Mouse (Mus musculus) CD4-positive, CD25-positive, alpha-beta regulatory T cell, adult 4 months (primary cell): ENCODE results near the gene D430041D05Rik. TPM values are rescaled to one million over a fixed set of nuclear protein-coding genes. Genes with fewer than 3 reads are reported as not detected.

Experiments used
- ATAC-seq: one replicate; pipeline ENCODE4 v1.8.0; 2017
- polyA plus RNA-seq, 2 experiments: library from polyadenylated mRNA; unstranded; fragments of 100-300 nt; shearing (Covaris generic); gene quantifications; one replicate each; pipeline ENCODE4 v1.2.1; 2017

D430041D05Rik gene
- not detected for polyA plus RNA-seq

- no peak for ATAC-seq
These were observed at the start of gene D430041D05Rik for GRCm38 (mm10) chr2:104410963-104411545. TSS of gene D430041D05Rik (minus strand) at chr2:104411013.

GRCm38 (mm10) chr2:104460021-104460420 lies 49.2 kb upstream of the D430041D05Rik start:
- ATAC-seq, result no peak

- peak; percentile 71 for ATAC-seq
These were observed 47.9 kb upstream of the D430041D05Rik start for GRCm38 (mm10) chr2:104458569-104459332.

- no peak for ATAC-seq
These were observed 46.3 kb upstream of the D430041D05Rik start for GRCm38 (mm10) chr2:104457106-104457505.

DNA sequence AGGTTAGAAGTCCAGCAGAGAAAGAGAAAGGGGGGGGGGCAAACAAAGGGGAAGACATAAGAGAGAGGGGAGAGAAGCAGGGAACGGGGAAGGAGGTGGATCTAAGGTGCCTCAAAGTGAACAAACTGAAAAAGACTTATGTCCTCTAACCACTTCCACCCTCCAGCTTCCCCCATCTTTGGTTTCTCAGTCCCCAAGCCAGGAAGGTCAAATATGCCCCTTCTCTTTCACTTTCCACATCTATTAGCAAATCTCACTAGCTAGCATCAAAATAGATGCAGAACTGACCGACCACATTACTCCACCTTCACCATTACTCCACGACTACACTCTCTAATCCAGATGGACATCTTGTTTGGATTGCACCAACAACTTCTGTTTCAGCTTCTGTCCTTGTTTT lies 39.9 kb upstream of the D430041D05Rik start:
- no peak for ATAC-seq

- ATAC-seq, result no peak
These were observed 38.4 kb upstream of the D430041D05Rik start for GRCm38 (mm10) chr2:104449191-104449590.

DNA sequence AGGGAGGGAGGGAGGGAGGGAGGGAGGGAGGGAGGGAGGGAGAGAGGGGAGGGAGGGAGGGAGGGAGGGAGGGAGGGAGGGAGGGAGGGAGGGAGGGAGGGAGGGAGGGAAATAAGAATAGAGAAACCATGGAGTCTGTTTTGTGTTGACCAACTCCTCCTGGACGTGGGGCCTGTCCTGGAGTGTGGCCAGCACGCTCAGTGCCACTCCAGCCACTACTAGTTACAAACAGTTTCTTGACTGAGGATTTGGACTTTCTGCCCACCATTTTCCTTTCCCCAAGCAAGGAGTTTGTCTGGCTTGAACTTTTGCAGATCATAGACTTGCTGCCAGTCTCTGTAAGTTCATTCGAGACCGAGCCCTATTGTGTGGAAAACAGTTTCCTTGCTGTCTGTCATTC lies 37.4 kb upstream of the D430041D05Rik start:
- no peak for ATAC-seq

GRCm38 (mm10) chr2:104446016-104446415 lies 35.2 kb upstream of the D430041D05Rik start:
- ATAC-seq, result no peak

DNA sequence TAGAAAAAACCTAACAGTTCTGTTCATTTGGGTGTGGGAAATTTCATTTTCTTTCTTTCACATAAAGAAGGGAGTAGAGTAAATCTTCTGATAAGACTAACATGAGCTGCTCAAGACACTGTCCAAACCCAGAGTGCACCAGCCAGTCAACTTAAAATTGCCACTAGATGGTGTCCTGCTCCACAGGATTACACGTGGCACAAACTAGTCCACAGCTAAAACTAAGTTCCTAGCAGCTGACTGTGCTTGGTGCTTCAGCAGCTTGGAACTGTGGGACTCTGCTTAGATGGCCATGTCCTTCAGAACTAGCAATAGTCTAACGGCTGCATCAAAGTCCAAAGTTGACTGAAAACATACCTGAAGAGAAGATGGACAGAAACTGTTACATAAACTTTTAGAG lies 34.0 kb upstream of the D430041D05Rik start:
- ATAC-seq, result peak; percentile 95

GRCm38 (mm10) chr2:104442341-104442740 lies 31.5 kb upstream of the D430041D05Rik start:
- ATAC-seq, result no peak

DNA sequence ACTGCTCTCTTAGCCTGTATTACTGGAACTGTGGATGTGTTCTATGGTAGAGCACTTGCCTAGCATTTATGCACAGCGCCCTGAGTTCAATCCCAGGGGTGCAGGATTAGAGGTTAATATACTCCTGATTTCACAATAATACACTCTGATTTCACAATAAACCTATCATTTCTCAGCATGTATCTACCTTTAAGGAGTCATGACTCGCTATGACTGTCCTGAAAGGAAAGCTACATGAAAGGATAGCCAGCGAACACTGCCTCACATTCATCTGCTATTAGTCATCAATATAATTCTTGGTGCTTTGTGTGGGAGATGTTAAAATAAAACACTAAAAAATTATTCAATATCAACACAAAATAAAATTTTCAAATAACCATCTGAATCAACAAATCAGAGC lies 25.4 kb upstream of the D430041D05Rik start:
- no peak for ATAC-seq

GRCm38 (mm10) chr2:104431067-104431466 lies 20.3 kb upstream of the D430041D05Rik start:
- no peak for ATAC-seq

DNA sequence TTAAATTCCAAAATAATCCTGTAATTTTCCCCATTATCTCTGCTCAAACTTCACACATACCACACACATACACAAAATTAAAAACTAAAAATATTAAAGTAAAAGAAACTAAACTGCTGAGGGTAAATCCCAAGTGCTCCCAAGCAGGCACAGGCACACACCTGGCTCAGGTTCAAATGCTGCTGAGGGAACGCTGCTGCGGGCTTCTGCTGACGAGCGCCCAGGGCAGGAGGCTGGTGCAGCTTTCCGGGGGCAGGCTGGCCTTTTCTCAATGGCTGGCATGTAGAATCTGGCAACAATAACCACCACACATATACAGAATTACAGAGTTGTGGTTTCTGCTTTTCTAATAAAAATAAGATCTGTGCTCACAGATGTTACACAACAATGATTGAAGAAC lies 19.8 kb upstream of the D430041D05Rik start:
- no peak for ATAC-seq

DNA sequence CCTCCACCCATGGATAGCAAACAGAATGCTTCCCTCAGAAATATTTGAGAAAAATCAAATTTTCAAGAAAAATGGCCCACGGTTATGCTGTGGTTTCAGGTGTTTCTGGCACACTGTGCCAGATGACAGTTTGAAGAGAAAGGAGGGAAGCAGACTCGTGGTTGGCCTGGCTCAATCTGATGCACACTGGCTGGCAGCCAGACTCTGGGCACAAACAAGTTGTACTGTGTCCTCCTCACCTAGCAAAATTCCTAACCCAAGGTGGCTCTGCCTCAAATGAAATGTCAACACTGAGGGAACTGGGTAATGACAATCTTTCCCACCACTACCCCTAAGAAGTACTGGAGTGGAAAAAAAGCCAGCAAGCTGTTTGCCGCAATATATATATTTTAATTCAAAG lies 15.3 kb upstream of the D430041D05Rik start:
- no peak for ATAC-seq

- ATAC-seq, result peak; percentile 62
These were observed 11.4 kb upstream of the D430041D05Rik start for GRCm38 (mm10) chr2:104422230-104422629.

- ATAC-seq, result no peak
These were observed 10.0 kb upstream of the D430041D05Rik start for GRCm38 (mm10) chr2:104420805-104421204.

DNA sequence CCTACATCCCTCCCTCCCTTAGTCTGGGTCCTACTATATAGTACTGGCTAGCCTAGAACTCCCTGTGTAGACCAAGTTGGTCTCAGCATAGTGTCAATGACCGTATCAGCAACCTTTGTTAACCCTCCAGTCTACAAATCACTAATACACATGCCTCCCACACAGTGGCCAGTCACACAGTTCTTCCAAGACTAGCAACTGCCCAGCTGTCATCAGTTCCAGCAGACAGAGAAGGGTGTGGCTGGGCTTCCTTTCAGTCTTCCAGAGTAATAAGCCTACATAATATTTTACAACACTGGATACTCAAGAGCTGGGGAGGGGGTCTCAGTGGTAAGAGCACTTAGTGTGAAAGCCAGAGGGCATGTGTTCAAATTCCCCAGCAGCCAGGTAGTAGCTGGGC lies 9.2 kb upstream of the D430041D05Rik start:
- no peak for ATAC-seq

DNA sequence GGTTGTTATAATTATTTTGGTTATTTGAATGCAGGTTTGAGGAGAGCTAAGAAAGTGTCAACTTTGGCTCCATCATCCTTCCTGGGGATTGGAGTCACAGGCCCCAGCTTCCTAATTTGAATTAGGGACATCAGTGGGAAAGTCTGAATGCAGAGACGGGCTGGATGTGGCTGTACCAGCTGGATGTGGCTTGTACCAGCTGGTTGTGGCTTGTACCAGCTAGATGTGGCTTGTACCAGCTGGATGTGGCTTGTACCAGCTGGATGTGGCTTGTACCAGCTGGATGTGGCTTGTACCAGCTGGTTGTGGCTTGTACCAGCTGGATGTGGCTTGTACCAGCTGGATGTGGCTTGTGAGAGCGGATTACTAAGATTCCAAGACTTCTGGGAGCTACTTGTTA lies 8.6 kb upstream of the D430041D05Rik start:
- ATAC-seq, result no peak

- ATAC-seq, result no peak
These were observed 2.2 kb upstream of the D430041D05Rik start for GRCm38 (mm10) chr2:104413011-104413410.

DNA sequence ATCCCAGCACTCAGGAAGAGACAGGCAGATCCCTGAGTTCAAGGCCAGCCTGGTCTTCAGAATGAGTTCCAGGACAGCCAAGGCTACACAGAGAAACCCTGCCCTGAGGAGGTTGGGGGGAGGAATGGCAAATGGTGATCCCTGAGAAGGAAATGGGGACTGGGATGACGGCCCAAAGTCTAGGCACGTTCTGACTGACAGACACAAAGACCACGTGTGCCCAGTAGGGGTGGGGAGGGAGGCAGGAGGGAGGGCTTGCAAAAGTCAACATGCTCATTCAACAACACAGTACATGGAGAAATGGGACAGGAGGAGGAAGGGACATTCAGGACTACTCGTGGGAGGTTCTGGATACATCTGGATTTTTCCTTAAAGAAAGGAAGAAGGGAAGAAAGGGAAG lies 1.7 kb upstream of the D430041D05Rik start:
- ATAC-seq, result no peak

- no peak for ATAC-seq
These were observed 993 bp upstream of the D430041D05Rik start for GRCm38 (mm10) chr2:104411806-104412205.

DNA sequence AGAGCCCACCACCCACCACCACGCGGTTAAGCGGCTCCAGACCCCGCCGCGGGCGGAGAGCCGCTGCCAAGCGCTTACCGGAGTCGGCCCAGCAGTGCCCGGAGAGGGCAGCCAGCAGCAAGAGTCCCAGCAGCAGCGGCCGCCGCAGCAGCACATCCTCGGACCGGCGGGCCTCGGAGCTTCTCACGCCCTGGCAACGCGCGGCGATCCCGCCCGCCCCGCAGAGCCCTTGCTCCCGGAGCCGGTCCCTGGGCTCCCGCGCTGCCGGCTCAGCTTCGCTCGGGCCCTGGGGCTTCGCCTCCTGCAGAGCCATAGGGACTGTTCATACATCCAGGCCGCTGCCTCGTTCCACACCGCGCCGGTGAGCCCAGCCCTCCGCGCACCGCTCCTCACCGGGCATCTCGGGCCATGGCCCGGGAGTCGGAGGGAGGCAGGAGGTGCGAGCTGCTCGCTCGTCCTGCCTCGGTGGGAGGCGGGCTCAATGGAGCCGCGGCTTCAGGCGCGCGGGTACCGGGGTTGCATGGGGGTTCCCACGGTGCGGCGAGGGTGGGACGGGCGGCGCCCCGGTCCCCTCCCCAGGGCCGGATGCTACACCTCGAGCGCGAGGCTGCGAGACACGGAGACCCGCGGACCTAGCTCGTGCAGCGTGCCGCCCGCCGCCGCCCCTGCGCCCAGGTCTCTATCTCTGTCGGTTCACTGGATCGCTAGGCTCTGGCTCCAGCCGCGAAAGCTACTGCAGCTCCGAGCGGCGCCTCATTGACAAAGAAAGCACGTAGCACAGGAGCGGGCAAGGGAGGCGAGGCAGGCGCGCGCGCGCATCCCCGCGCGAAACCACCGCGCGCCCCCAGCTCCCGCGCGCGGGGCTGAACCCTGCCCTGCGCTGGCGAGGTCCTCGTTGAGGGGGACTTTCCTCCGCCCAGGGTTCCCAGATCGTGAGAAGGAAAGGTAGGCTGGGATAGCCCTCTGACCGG lies 677 bp downstream of the D430041D05Rik start:
- ATAC-seq, result no peak

DNA sequence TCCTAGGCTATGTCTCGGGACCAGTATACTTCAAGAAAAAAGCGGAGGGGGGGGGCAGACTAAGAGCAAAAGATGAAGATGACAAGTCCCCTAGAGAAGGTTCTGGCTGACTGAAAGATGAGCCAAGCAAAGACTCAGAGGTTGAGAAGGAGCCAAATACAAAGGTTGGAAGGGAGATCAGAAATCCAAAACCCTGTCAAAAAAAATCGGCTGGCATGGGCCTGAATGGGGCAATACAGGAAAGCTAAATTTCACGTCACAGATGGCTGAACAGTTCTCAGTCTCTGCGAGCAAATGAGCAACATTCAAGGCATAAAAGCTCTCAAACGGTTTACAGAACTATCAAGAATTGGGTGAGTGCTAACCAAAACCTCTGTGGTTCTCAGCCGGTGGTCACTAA lies 2.5 kb downstream of the D430041D05Rik start:
- no peak for ATAC-seq
